Mouse (Mus musculus) lung, adult 2 months (tissue): ENCODE results near the gene Odf2l.

Experiments used
- CTCF ChIP-seq: fragments of 200-500 bp; IDR thresholded peaks from 2 replicates; pipeline ENCODE4 v1.5.1; 2011; ENCODE audit warnings: mild to moderate bottlenecking, low read length, control low read depth; ENCODE audit not compliant: insufficient read depth
- POLR2A ChIP-seq: fragments of 200-500 bp; IDR thresholded peaks from 2 replicates; pipeline ENCODE4 v1.6.1; 2011; ENCODE audit warnings: low read depth, mild to moderate bottlenecking, control low read depth, low read length, borderline replicate concordance; ENCODE audit errors: extremely low read depth

DNA sequence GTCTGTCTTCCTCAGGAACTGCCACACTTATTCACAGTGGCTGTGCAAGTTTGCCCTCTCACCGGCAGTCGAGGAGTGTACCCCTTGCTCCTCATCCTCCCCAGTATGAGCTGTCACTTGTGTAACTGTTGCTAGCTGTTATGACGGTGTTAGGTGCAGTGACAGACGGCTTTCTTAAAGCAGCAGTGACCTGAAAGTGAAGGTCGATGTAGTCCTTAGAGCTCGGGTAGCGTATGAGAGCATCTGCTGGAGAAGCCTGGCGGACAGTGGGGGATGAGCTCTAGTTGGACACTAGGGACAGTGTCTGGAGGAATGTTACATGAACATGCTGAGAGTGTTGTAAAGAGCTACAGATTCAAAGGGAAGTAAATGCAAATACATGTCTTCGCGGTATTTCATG is 25.5 kb downstream of the Odf2l start:
- no peak for TF ChIP-seq POLR2A
- no peak for TF ChIP-seq CTCF
